Mouse (Mus musculus) ES-E14 (cell line): ENCODE data around the gene 0610030E20Rik.

ENCODE experiments used
- CHD2 ChIP-seq: IDR thresholded peaks from 2 replicates; pipeline ENCODE4 v1.6.1; 2014; ENCODE audit warnings: mild to moderate bottlenecking, low read depth, low read length, inconsistent platforms
- HCFC1 ChIP-seq: IDR thresholded peaks from 2 replicates; pipeline ENCODE4 v1.6.1; 2012; ENCODE audit warnings: low read length, inconsistent platforms, borderline replicate concordance; ENCODE audit not compliant: insufficient read depth
- MAFK ChIP-seq: IDR thresholded peaks from 2 replicates; pipeline ENCODE4 v1.6.1; 2014; ENCODE audit warnings: mild to moderate bottlenecking, low read depth, low read length, inconsistent platforms; ENCODE audit not compliant: insufficient read depth
- ZC3H11A ChIP-seq: IDR thresholded peaks from 2 replicates; pipeline ENCODE4 v1.6.1; 2012; ENCODE audit warnings: low read depth, mild to moderate bottlenecking, inconsistent platforms, low read length, borderline replicate concordance
- ZNF384 ChIP-seq: IDR thresholded peaks from 2 replicates; pipeline ENCODE4 v1.6.1; 2012; ENCODE audit warnings: low read depth, low read length, inconsistent platforms

GRCm38 (mm10) chr6:72361121-72361551 lies 14.0 kb downstream of the 0610030E20Rik start:
- TF ChIP-seq HCFC1 (no peak), ZNF384 (no peak), ZC3H11A (no peak), CHD2 (no peak), MAFK (no peak)
